Mouse (Mus musculus): ENCODE measurements around the gene Pde8a. TPM values are rescaled to one million over a fixed set of nuclear protein-coding genes. Genes with fewer than 3 reads are reported as not detected.
A peak's percentile ranks its signal among the peaks of the same experiment; 100 is the strongest.

Pde8a gene
- polyA plus RNA-seq, 1 experiment from 2014 or later = 1.8 TPM

DNA sequence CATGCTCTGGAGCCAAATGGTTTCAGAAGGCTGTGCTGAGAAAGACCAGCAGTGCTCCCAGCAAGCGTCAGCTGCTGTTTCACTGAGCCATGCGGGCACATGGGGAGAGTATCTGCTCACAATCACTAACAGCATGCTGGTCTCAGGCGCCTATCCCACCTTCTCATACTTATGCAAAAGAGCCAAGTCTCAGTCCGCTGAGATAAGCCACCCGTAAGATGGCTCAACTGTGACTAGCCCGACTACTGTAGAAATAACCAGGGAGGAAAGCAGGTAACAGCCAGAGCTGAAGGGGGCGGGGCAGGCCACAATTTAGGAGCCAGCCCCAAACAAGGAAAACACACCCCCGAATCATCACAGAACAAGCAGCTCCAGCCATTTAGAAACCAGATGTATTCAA lies 129.9 kb downstream of the Pde8a start:
- ATAC-seq (ENCODE audit: low read depth) = no peak
- H3K4me1 ChIP-seq (ENCODE audit: control insufficient read depth, insufficient read depth, low read length) = peaks cover 17% of the 10 kb centered on the region
- H3K27me3 ChIP-seq (ENCODE audit: control insufficient read depth, insufficient read depth, low read length) = no peaks in the 10 kb centered on the region
- 48% methylated on average over 8 of the region's 8 CpGs for WGBS
- H3K9ac ChIP-seq (replicated peaks; ENCODE audit: low read depth, low read length) = 0 out of 2 replicates have a peak overlapping the region, but pooled peaks have one; percentile 12
- no peak overlapping the region for H3K27ac ChIP-seq (ENCODE audit: low read depth, low read length)
- peak overlapping the region; percentile 75 for H3K4me2 ChIP-seq (ENCODE audit: low read depth, low read length)
- H3K9me3 ChIP-seq (ENCODE audit: control insufficient read depth, low read length) = no peaks in the 10 kb centered on the region
- peak overlapping the region; percentile 66 for H3K4me3 ChIP-seq (ENCODE audit: low read depth, low read length)
- peaks cover 33% of the 10 kb centered on the region; the same call in 1 of the 2 replicates for H3K36me3 ChIP-seq (ENCODE audit: control insufficient read depth, insufficient read depth, low read length)

DNA sequence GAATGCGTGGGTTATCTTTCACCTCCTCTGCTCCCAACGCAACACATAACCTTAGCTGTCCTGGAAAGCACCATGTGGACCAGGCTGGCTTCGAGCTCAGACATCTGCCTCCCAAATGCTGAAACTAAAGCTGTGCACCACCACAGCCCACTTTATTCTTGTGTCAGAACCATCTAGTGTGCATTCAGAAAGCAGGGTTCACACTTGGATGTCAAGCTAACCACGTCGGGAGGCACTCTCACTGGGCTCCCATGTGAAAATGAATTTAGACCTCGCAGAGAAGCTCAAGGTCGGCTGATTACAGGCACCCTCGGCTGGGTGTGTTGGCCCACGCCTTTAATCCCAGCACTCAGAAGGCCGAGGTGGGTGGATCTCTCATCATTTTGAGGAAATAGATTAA lies 130.4 kb downstream of the Pde8a start:
- peaks cover 17% of the 10 kb centered on the region for H3K4me1 ChIP-seq (ENCODE audit: control insufficient read depth, insufficient read depth, low read length)
- peak overlapping the region; percentile 75 for H3K4me2 ChIP-seq (ENCODE audit: low read depth, low read length)
- ATAC-seq (ENCODE audit: low read depth) = no peak
- peaks cover 33% of the 10 kb centered on the region; the same call in 1 of the 2 replicates for H3K36me3 ChIP-seq (ENCODE audit: control insufficient read depth, insufficient read depth, low read length)
- no peak overlapping the region for H3K27ac ChIP-seq (ENCODE audit: low read depth, low read length)
- peak overlapping the region; percentile 66 for H3K4me3 ChIP-seq (ENCODE audit: low read depth, low read length)
- no peaks in the 10 kb centered on the region for H3K9me3 ChIP-seq (ENCODE audit: control insufficient read depth, low read length)
- no peaks in the 10 kb centered on the region for H3K27me3 ChIP-seq (ENCODE audit: control insufficient read depth, insufficient read depth, low read length)
- 17% methylated on average over 10 of the region's 10 CpGs for WGBS
- H3K9ac ChIP-seq (replicated peaks; ENCODE audit: low read depth, low read length) = peak overlapping the region; percentile 90

DNA sequence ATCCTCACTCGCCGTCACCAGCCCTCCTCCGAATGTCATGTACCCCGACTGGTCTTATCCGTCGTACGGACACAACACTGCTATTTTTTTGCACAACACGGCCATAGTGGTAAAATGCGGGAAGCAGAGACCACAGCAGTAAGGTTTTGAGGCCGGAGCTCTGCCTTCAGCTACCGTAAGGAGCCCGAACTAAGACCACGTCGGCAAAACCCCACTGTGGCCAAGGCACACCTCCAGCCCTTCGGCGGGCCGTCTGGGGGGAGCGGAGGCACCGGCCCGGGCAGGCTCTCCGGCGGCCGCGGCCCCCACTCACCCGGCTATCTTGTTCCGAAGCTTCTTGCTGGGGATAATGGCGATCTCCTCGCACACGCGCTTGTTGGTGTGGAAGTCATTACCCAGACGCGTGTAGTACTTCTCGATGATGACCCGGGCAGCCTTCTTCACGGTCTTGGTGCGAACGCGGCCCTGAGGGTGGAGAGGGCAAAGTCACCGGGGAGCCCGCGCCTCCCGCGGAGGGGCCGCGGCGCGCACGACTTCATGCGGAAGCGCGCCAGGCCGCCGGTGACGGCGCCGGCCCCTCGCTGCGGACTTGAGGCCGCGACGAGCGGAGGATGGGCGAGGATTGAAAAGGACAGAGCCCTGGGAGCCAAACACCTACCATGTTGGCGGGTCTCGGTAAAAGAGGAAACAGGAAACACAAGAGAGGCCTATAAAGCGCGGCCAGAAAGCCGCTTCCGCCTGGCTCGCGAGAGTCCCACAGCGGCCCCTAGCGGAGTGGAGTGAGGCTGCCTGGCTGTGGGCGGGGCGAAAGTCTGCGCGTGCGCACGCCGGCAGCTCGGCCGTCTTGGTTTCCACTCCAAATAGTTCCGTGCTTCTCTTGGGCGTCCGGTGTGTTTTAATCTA lies 131.4 kb downstream of the Pde8a start, which contains the start of gene Rps17:
Gene Rps17, minus strand, starts transcription at position 711 of the 903 bp plus-strand sequence.
- Histone ChIP-seq H3K27ac (ENCODE audit: low read depth, low read length) (peak within 1 kb of the TSS; percentile 84), H3K36me3 (ENCODE audit: control insufficient read depth, insufficient read depth, low read length) (peaks cover 28% of the 10 kb centered on the region; the same call in 1 of the 2 replicates), H3K4me1 (ENCODE audit: control insufficient read depth, insufficient read depth, low read length) (peaks cover 17% of the 10 kb centered on the region), H3K4me2 (ENCODE audit: low read depth, low read length) (peak within 1 kb of the TSS; percentile 75), H3K27me3 (ENCODE audit: control insufficient read depth, insufficient read depth, low read length) (no peaks in the 10 kb centered on the region), H3K9ac (replicated peaks; ENCODE audit: low read depth, low read length) (peak within 1 kb of the TSS; percentile 90), H3K9me3 (ENCODE audit: control insufficient read depth, low read length) (no peaks in the 10 kb centered on the region), H3K4me3 (ENCODE audit: low read depth, low read length) (peak within 1 kb of the TSS; percentile 66)
- ATAC-seq (ENCODE audit: low read depth) = peak; percentile 94
- under 1% methylated on average over 82 of the region's 85 CpGs for WGBS

DNA sequence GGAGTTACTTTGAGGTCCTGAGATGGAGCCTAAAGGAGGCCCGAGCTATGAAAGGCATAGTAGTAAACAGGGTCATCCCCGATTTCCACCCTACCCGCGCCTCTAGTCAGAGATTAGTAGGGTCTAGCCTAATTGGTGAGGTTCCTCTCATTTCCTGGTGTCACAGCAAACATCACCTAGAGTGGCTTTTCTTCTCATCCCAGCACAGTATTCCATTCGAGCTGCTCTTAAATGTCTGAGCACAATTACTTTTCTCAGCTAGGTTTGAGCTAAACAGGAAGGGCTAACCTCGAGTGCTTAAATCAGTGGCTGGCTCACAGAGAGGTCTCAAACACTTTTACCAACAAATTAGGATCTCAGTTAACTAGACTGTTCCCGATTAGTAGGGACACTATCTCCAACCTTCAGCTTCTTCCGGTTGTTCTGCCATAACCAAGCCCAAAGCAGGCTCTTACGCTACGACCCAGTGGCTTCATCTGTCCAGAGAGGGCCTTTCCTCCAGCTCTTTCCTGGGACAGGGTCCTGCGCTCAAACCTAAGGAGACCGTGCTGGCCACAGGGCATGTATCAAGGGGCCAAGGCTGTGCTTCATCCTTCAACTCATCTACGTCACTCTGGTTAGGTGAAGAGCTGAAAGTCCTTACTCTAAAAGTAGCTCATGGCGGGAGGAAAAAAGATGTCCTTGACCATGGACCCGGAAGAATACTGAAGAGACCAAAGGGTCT lies 132.2 kb downstream of the Pde8a start:
- no peaks in the 10 kb centered on the region for H3K9me3 ChIP-seq (ENCODE audit: control insufficient read depth, low read length)
- peaks cover 17% of the 10 kb centered on the region for H3K4me1 ChIP-seq (ENCODE audit: control insufficient read depth, insufficient read depth, low read length)
- whole genome bisulfite sequencing = 63% methylated on average over 15 of the region's 15 CpGs
- ATAC-seq (ENCODE audit: low read depth) = no peak; the same call in 1 of the 2 replicates
- H3K36me3 ChIP-seq (ENCODE audit: control insufficient read depth, insufficient read depth, low read length) = peaks cover 24% of the 10 kb centered on the region; the same call in 1 of the 2 replicates
- peak overlapping the region; percentile 66 for H3K4me3 ChIP-seq (ENCODE audit: low read depth, low read length)
- H3K27me3 ChIP-seq (ENCODE audit: control insufficient read depth, insufficient read depth, low read length) = no peaks in the 10 kb centered on the region
- 0 out of 2 replicates have a peak overlapping the region, but pooled peaks have one; percentile 44 for H3K27ac ChIP-seq (ENCODE audit: low read depth, low read length)
- peak overlapping the region; percentile 51; the same call in 1 of the 2 replicates for H3K9ac ChIP-seq (replicated peaks; ENCODE audit: low read depth, low read length)
- peak overlapping the region; percentile 47 for H3K4me2 ChIP-seq (ENCODE audit: low read depth, low read length)

DNA sequence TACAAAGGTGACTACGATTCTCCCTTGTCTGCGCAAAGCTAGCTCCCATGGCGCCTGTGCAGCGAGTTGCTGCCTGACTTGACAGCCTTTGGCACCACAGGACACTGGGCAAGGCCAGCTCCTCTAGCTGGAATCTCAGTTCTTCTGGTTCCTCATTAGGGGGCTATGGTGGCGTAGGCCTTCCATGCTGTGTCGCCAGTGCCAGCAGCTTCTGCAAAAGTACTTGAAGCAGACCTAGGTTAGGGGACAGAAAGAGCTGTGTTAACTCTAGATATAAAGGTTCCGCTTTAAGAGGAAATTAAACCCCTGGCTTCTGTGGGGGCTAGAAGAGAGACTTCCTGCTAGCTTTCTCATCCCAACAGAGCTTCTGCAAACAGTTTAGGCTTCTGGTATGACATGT lies 134.8 kb downstream of the Pde8a start:
- WGBS = 63% methylated on average over 7 of the region's 7 CpGs
- H3K4me2 ChIP-seq (ENCODE audit: low read depth, low read length) = no peak overlapping the region
- no peak for ATAC-seq (ENCODE audit: low read depth)

DNA sequence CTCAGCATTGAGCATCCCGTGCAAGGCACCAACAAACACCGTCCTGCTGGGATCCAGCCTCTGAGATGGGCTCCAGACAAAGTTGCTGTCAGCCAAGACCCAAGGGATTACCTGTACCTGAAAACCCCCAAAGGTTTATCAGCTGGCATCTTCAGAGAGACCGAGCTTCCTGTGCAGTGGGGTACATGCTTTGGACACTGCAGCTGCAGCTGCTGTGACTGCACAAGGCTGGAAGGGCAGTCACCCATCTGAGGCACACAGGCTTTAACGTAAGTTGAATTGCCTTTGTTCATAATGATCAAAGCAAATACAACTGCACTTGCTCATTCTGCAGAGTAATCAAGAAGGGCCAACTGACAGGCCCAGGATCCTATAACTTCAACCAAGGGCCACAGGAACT lies 138.4 kb downstream of the Pde8a start:
- H3K27me3 ChIP-seq (ENCODE audit: control insufficient read depth, insufficient read depth, low read length) = no peaks in the 10 kb centered on the region
- WGBS = 76% methylated on average over 4 of the region's 4 CpGs
- no peak for ATAC-seq (ENCODE audit: low read depth)
- no peaks in the 10 kb centered on the region for H3K4me1 ChIP-seq (ENCODE audit: control insufficient read depth, insufficient read depth, low read length)
- no peak overlapping the region for H3K4me3 ChIP-seq (ENCODE audit: low read depth, low read length)
- H3K36me3 ChIP-seq (ENCODE audit: control insufficient read depth, insufficient read depth, low read length) = no peaks in the 10 kb centered on the region
- H3K9me3 ChIP-seq (ENCODE audit: control insufficient read depth, low read length) = no peaks in the 10 kb centered on the region
- H3K4me2 ChIP-seq (ENCODE audit: low read depth, low read length) = no peak overlapping the region
- no peak overlapping the region for H3K9ac ChIP-seq (replicated peaks; ENCODE audit: low read depth, low read length)
- H3K27ac ChIP-seq (ENCODE audit: low read depth, low read length) = no peak overlapping the region

More for the DNA sequence above, 134.8 kb downstream of the Pde8a start:
- H3K9me3 ChIP-seq (ENCODE audit: control insufficient read depth, low read length) = no peaks in the 10 kb centered on the region
- H3K4me3 ChIP-seq (ENCODE audit: low read depth, low read length) = no peak overlapping the region
- H3K36me3 ChIP-seq (ENCODE audit: control insufficient read depth, insufficient read depth, low read length) = 0 out of 2 replicates have a peak, but pooled peaks cover 2% of the 10 kb centered on the region
- no peak overlapping the region for H3K9ac ChIP-seq (replicated peaks; ENCODE audit: low read depth, low read length)
- peaks cover 9% of the 10 kb centered on the region for H3K4me1 ChIP-seq (ENCODE audit: control insufficient read depth, insufficient read depth, low read length)
- no peaks in the 10 kb centered on the region for H3K27me3 ChIP-seq (ENCODE audit: control insufficient read depth, insufficient read depth, low read length)
- no peak overlapping the region for H3K27ac ChIP-seq (ENCODE audit: low read depth, low read length)

DNA sequence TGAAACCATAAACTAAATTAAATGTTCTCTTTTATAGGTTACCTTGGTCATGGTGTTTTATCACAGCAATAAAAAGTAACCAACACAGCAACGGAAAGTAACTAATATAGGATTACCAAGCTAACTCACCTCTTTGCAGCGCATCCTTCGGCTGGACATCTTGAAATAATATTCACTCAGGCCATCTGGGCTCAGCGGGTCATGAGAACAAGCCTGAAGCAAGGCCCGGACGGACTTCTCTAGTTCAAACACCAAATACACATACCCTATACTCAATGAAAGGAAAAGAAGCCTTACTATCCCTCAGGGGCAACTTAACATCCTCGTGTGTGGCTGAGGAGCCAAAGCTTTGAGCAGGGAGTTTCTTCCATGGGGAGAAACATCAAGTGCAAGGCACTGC lies 142.3 kb downstream of the Pde8a start:
- Histone ChIP-seq H3K4me3 (ENCODE audit: low read depth, low read length) (no peak overlapping the region), H3K27ac (ENCODE audit: low read depth, low read length) (no peak overlapping the region), H3K36me3 (ENCODE audit: control insufficient read depth, insufficient read depth, low read length) (no peaks in the 10 kb centered on the region), H3K9me3 (ENCODE audit: control insufficient read depth, low read length) (no peaks in the 10 kb centered on the region), H3K9ac (replicated peaks; ENCODE audit: low read depth, low read length) (no peak overlapping the region), H3K4me1 (ENCODE audit: control insufficient read depth, insufficient read depth, low read length) (no peaks in the 10 kb centered on the region), H3K4me2 (ENCODE audit: low read depth, low read length) (no peak overlapping the region), H3K27me3 (ENCODE audit: control insufficient read depth, insufficient read depth, low read length) (no peaks in the 10 kb centered on the region)
- ATAC-seq (ENCODE audit: low read depth) = no peak
- WGBS = 77% methylated on average over 7 of the region's 7 CpGs

DNA sequence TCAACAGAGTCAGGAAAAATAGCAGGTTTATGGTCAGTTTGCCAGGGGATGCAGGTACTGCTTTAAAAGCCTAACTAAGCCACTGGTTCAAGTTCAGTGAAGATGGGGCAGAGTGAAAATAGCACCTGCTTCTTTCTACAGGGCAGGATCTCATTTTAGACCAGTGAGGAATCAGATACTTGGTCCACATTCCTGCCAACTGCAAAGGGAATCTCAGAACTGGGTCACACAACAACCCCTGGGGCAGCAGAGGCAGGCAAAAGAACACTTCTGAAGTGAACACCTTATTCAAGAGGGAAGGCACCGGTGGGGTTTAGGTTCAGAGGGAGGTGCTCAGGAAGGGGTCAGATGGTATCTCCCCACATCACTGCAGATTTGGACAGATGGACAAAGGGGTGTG lies 143.0 kb downstream of the Pde8a start:
- Histone ChIP-seq H3K9ac (replicated peaks; ENCODE audit: low read depth, low read length) (no peak overlapping the region), H3K27ac (ENCODE audit: low read depth, low read length) (no peak overlapping the region), H3K27me3 (ENCODE audit: control insufficient read depth, insufficient read depth, low read length) (no peaks in the 10 kb centered on the region), H3K36me3 (ENCODE audit: control insufficient read depth, insufficient read depth, low read length) (no peaks in the 10 kb centered on the region), H3K4me3 (ENCODE audit: low read depth, low read length) (no peak overlapping the region), H3K4me2 (ENCODE audit: low read depth, low read length) (no peak overlapping the region), H3K4me1 (ENCODE audit: control insufficient read depth, insufficient read depth, low read length) (no peaks in the 10 kb centered on the region), H3K9me3 (ENCODE audit: control insufficient read depth, low read length) (no peaks in the 10 kb centered on the region)
- 93% methylated on average over 1 of the region's 1 CpGs for WGBS
- no peak for ATAC-seq (ENCODE audit: low read depth)
